Mouse (Mus musculus) left cerebral cortex, postnatal 36 days (tissue): ENCODE measurements around the gene Trim41. TPM values are rescaled to one million over a fixed set of nuclear protein-coding genes. Genes with fewer than 3 reads are reported as not detected.
A peak's percentile ranks its signal among the peaks of the same experiment; 100 is the strongest.
"Not testable (repeated sequence)": the region's sequence is repeated elsewhere in the genome, so short reads cannot be mapped to it uniquely, and the experiment has no call there.

Source experiments
- DNase-seq, 2 experiments: peaks; one replicate each; pipeline ENCODE4 v3.0.0; 2021 to 2022; ENCODE audit warnings: low spot score in 2 of 2, mixed read lengths in 1 of 2
- intact Hi-C: fragments of 180-260 bp; cut with DNase I; formaldehyde crosslinking; loops from one replicate; pipeline ENCODE4 v1.15.1; 2025
- total RNA-seq, 2 experiments: library from RNA; stranded (reverse); gene quantifications; 2 replicates each; pipeline ENCODE4 v1.2.3; 2021

Gene Trim41
- total RNA-seq, 2 experiments from 2014 or later: 61.2 to 62.1 TPM

GRCm38 (mm10) chr11:48838879-48839680 lies 21.9 kb upstream of the Trim41 start:
- intact Hi-C loops: no loop called here
- no peak for DNase-seq

GRCm38 (mm10) chr11:48838181-48838797 lies 21.1 kb upstream of the Trim41 start:
- intact Hi-C loops: no loop called here
- no peak for DNase-seq

GRCm38 (mm10) chr11:48837310-48838180 lies 20.4 kb upstream of the Trim41 start:
- intact Hi-C loops: no loop called here
- DNase-seq: peak; percentile 60 to 66

GRCm38 (mm10) chr11:48836990-48837309 lies 19.8 kb upstream of the Trim41 start:
- no peak for DNase-seq
- intact Hi-C loops: no loop called here

GRCm38 (mm10) chr11:48835923-48836322 lies 18.8 kb upstream of the Trim41 start:
- intact Hi-C loops: loop anchor here (2.0 kb wide), 1 partner anchor 17 kb away; no protein-coding TSS in a partner anchor
- no peak for DNase-seq

GRCm38 (mm10) chr11:48833731-48834639 lies 16.8 kb upstream of the Trim41 start:
- intact Hi-C loops: loop anchor here (1.0 to 2.0 kb wide), 3 partner anchors 10 to 22 kb away; no protein-coding TSS in a partner anchor
- DNase-seq: peak; percentile 90 to 91

GRCm38 (mm10) chr11:48833078-48833730 lies 16.1 kb upstream of the Trim41 start:
- DNase-seq: no peak
- intact Hi-C loops: loop anchor here (1.0 kb wide), 1 partner anchor 9 kb away; no protein-coding TSS in a partner anchor

- DNase-seq: no peak
- intact Hi-C loops: no loop called here
Observed at GRCm38 (mm10) chr11:48831273-48831672, 14.1 kb upstream of the Trim41 start.

GRCm38 (mm10) chr11:48830279-48830678 lies 13.1 kb upstream of the Trim41 start:
- intact Hi-C loops: no loop called here
- no peak for DNase-seq

- intact Hi-C loops: no loop called here
- no peak for DNase-seq
Observed at GRCm38 (mm10) chr11:48827926-48828325, 10.8 kb upstream of the Trim41 start.

GRCm38 (mm10) chr11:48826752-48827096 lies 9.6 kb upstream of the Trim41 start:
- DNase-seq: no peak
- intact Hi-C loops: no loop called here

GRCm38 (mm10) chr11:48825979-48826751 lies 9.0 kb upstream of the Trim41 start, which contains the start of the genes Trim7 and Gm12184:
Gene Trim7, plus strand, starts transcription at chr11:48826140.
Gene Gm12184, minus strand, starts transcription at chr11:48826655.
- DNase-seq, intact Hi-C loops: not testable (repeated sequence)

GRCm38 (mm10) chr11:48824311-48824830 lies 7.2 kb upstream of the Trim41 start:
- DNase-seq: no peak
- intact Hi-C loops: loop anchor here (1.0 kb wide), 1 partner anchor 9 kb away; no protein-coding TSS in a partner anchor

GRCm38 (mm10) chr11:48823536-48823972 lies 6.4 kb upstream of the Trim41 start:
- intact Hi-C loops: no loop called here
- peak; percentile 28 to 51 for DNase-seq

GRCm38 (mm10) chr11:48822768-48823512 lies 5.8 kb upstream of the Trim41 start:
- no peak for DNase-seq
- intact Hi-C loops: no loop called here

- intact Hi-C loops, DNase-seq: not testable (repeated sequence)
Observed at GRCm38 (mm10) chr11:48821299-48821698, 4.1 kb upstream of the Trim41 start.

- DNase-seq: no peak
- intact Hi-C loops: no loop called here
Observed at GRCm38 (mm10) chr11:48820308-48820674, 3.1 kb upstream of the Trim41 start.
